Mouse (Mus musculus): ENCODE measurements around the gene Gga3.
"Not testable (repeated sequence)": the region's sequence is repeated elsewhere in the genome, so short reads cannot be mapped to it uniquely, and the experiment has no call there.

Gene Gga3

DNA sequence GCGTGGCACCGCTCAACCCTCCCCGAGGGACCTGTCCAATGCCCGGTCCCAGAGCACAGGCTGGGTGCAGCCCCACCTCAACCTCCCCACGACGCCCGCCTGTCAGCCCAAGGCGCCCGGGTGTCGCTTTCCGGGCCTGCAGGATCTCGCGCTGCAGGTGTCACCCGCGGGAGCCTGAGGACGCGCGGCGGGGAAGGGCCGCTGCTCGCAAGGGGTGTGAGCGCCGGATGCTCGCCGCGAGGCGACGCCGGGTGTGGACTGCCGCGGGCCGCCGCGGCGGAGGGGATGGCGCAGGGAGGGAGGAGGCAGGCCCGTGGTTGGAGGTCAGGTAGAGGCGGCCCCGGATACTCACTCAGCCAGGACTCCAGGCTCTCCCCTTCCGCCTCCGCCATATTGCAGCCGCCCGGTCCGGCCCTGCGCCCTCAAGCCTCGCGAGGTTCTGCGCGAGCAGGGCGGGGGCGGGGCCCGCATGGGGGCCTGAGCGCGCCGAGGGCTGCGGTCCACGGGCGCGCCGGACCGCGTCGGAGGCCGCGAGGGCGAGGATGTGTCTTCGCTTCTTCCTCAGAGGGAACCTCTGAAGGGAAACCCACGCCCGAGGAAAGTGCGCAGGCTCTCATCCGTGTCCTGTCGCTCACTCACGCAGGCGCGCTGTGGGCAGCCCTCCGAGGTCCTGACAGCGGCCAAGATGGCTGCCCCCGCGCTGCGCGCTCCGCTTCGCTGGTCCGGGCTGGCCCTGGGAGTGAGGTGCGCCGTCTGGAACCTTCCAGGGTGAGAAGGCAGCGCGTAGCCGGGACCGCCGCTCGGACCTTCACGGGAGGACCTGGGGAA lies at the start of gene Gga3, which contains the start of gene Mrps7:
Gene Gga3, minus strand, starts transcription at position 576 of the 828 bp plus-strand sequence.
Gene Mrps7, plus strand, starts transcription at position 450 of the 828 bp plus-strand sequence.
- peak; percentile 96 for DNase-seq (ENCODE audit: low read depth, low spot score)

GRCm38 (mm10) chr11:115653194-115653593 lies 49.3 kb upstream of the Gga3 start:
- DNase-seq (ENCODE audit: low read depth, low spot score), result no peak

DNA sequence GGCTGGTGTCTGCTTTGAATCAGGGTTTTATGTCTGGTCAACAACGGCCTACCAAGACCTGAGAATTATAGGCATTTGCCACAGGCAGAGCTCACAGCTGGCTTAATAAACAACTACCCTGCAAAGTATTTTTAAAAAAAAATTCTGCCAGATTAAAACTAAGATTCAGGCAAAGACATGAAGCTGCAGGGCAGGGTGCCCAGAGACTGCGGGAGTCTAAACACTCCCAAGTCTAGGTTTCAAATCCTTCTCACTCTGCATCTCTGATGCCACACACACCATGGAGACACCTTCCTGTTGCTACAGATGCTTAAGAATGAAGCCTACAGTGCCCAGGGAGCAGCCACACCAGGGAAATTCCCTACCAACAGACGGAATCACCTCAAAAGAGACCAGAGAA lies 47.8 kb upstream of the Gga3 start:
- DNase-seq (ENCODE audit: low read depth, low spot score), result no peak

- no peak for DNase-seq (ENCODE audit: low read depth, low spot score)
Measured at GRCm38 (mm10) chr11:115649706-115650105, 45.9 kb upstream of the Gga3 start.

DNA sequence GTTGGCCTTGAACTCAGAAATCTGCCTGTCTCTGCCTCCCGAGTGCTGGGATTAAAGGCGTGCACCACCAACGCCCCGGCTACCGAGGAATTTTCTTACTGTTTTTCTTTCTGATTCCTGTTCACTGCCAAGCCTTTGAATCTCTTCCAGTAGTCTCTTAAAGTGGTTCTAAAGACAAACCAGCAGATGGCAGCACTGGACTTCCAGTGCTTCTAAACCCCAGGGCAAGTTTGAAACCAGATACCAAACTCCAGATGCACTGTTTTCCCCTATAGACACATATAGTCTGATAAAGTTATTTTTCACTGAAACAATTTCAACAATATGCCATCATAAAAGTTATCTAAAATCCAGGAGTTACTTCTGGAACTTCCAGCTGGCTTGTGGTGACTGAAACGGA lies 43.6 kb upstream of the Gga3 start:
- DNase-seq (ENCODE audit: low read depth, low spot score), result peak; percentile 84

GRCm38 (mm10) chr11:115646439-115646838 lies 42.6 kb upstream of the Gga3 start:
- peak; percentile 69 for DNase-seq (ENCODE audit: low read depth, low spot score)

DNA sequence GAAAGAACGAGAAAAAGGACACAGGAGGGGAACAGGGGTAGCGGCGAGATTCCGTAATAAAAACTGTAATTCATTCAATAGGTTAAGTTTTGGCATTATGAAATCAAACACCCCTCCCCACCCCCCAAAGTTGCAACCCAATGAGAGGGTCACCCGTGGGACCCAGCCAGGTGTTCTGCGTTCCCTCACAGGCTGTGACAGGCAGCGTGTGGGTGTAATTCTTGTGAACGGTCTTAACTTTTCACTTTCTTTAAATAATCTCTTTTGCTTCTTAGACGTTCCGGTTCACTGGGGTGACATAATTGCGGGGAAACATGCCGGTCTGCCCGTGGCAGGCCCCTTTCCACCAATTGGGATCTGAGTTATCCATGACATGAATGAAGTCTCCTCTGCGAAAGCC lies 41.6 kb upstream of the Gga3 start:
- DNase-seq (ENCODE audit: low read depth, low spot score), result not testable (repeated sequence)

DNA sequence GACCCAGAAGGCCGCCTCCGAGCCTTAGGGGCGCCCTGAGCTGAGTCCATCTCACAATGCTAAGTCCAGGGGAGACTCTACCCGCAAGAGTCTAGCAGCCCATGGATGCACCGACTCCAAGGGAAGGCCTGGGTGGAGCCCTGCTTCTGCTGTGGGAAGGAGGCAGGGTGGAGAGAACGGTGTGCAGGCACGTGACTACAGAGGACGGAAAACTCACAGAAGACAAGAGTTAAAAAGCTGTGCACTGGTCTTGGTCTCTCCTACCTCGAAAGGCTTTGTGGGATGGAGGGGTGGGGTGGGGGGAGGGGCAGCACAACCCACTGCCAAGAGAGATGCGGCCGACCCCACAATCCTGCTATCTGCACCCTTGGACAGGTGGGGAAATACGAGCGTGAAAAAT lies 40.5 kb upstream of the Gga3 start:
- DNase-seq (ENCODE audit: low read depth, low spot score), result no peak

GRCm38 (mm10) chr11:115643265-115643664 lies 39.4 kb upstream of the Gga3 start:
- DNase-seq (ENCODE audit: low read depth, low spot score), result peak; percentile 87

DNA sequence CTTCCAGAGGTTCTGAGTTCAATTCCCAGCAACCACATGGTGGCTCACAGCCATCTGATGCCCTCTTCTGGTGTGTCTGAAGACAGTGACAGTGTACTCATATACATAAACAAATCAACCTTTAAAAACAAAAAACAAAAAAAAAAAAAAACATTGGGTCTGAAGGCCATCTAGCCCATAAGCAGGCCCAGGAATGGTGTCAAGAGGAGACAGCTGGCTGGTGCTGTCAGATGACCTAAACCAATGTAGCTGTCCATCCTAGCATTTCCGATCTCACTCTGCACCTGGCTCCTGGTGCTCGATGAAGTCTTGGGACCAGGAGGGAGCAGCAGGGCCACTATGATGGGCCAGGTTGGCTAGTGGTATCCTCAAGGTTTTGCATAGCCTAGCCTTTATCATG lies 38.9 kb upstream of the Gga3 start:
- DNase-seq (ENCODE audit: low read depth, low spot score), result no peak

DNA sequence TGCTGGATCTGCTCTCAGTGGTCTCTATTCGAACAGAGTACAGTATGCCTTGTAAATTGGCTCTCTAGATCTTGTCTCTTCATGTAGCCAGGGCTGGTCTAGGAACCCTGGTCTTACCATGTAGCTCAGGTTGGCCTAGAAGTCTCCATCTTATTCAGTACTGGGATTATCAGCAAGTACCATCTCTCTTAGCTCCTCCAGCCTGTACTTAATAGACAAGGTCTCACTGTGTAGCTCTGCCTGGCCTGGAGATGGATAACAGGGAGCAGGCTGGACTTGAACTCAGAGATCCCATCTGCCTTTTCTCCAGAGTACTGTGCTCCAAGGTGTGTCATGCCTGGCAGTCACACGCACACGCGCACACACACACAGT lies 37.8 kb upstream of the Gga3 start:
- DNase-seq (ENCODE audit: low read depth, low spot score), result peak; percentile 29

GRCm38 (mm10) chr11:115640978-115641663 lies 37.3 kb upstream of the Gga3 start:
- peak; percentile 94 for DNase-seq (ENCODE audit: low read depth, low spot score)

DNA sequence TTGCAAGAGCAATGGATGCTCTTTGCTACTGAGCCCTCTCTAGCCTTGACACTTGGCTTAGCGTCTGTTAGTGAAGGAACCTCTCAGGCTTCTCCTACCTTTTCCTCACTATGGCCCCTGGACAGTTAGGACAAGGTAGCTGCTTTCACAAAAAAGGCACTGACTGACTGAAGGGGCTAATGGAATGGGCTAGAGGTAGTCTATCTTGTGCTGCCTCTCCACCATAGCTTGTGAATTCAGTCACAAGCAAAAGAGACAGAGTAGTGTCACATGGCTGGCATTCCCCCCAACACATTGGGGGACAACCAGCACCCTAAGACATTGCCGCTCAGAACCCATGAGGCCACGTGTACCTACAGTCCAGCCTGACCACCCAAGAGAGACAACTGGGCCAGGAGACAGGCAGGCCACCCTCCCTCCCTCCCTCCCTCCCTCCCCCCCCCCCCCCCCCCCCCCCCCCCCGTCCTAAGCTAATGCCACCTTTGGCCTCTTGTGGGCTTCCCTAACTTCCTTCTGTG lies 36.5 kb upstream of the Gga3 start:
- peak; percentile 38 for DNase-seq (ENCODE audit: low read depth, low spot score)

DNA sequence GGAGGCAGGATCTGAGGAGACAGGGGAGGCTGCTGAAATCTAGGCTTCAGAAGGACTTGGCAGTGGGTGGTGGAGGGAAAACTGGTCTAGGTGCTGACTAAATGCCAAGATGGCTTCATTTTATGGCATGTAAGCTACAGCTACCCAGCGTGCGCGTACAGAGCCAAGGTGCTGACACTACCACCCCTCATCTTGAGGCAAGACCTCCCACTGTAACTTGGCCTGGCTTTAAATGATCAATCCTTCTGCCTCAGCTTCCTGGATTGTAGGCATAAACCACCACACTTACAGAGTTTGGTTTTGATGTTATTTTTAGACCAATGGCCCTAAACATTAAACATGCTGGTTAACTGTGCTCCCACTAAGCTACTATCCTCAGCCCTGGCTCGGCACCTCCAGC lies 35.7 kb upstream of the Gga3 start:
- no peak for DNase-seq (ENCODE audit: low read depth, low spot score)

DNA sequence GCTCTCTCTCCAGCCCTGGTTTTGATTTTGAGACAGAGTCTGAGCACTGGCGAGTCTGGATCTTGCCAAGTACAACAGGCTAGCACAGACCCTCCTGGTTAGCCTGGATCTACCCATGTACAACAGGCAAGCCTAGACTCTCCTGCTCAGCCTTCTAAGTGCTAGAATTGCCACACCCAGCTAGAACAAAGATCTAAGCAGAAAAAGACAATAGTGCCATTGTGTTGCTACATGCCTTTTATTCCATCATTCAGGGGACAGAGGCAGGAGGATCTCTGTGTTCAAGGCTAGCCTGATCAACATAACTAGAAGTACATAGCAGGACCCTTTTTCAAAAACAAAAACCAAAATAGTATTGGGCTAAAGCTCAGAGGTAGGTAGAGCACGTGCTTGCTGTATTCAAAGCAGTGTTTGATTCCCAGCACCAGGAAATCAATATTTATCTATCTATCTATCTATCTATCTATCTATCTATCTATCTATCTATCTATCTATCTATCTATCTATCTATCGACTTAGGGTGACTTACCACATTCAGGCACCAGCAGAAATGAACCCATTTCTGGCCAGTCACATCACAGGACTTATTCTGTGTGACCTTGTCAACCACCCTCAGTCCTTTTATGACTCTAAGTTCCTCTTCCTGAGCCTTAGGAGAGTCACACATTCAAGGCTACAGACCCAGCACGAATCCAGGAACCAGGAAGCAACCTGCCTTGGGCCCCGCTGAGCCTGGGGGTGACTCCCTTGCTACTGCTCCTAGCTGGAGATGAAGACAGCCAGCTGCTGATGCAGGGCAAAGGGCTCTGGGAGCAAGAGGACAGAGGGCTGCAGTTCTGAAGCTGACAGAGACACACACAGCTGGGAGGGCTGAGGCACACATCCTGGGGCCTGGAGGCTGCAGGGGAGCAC lies 34.9 kb upstream of the Gga3 start:
- peak; percentile 49 for DNase-seq (ENCODE audit: low read depth, low spot score)

DNA sequence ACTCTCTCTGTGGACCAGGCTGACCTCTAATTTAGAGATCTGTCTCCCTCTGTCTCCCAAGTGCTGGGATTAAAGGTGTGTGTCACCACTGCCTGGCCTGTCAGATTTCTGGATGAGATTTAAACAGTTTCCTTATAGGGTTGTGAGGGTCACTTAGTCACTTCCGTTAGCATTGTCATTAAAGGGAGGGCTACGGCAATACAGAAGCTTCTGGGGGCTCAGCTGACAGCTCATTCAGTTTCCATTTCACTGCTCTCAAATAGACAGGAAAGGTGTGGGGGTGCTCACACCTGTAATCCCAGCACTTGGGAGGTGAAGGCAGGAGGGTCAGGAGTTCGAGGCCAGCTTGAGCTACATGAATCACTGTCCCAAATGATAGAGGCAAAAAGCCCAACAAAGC lies 33.1 kb upstream of the Gga3 start:
- no peak for DNase-seq (ENCODE audit: low read depth, low spot score)

DNA sequence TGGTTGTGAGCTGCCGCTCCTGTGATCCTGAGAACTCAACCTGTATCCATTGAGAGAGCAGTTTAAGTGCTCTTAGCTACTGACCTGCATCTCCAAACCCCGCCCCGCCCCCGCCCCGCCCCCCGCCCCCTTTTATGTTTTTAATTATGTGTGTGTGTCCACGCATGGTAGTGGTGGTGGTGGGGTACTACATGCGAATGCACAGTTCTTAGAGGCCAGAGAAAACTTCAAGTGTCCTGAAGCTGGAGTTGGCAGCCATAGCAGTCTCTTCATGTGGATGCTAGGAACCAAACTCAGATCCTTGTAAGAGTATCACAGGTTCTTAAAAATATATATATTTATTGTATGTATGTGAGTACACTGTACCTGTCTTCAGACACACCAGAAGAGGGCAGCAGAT lies 31.6 kb upstream of the Gga3 start:
- no peak for DNase-seq (ENCODE audit: low read depth, low spot score)

- no peak for DNase-seq (ENCODE audit: low read depth, low spot score)
Measured at GRCm38 (mm10) chr11:115635041-115635440, 31.2 kb upstream of the Gga3 start.

GRCm38 (mm10) chr11:115634109-115634508 lies 30.3 kb upstream of the Gga3 start:
- no peak for DNase-seq (ENCODE audit: low read depth, low spot score)

DNA sequence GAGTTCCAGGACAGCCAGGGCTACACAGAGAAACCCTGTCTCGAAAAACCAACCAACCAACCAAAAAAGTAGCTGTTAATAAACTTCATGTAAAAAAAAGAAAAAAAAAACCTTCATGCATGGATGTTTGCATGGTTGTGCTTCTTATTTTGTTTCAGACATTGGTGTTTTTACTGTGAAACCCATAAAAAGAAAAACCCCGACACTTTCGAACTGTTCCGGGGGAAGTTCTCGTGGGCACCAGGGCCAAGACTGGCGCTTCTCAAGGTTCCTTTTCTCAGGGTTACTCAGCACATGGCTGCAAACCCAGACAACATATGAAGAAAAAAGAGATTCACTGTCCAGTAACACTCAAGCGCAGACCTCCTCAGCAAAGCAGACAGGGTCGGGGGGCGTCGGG lies 29.0 kb upstream of the Gga3 start:
- DNase-seq (ENCODE audit: low read depth, low spot score), result peak; percentile 40

DNA sequence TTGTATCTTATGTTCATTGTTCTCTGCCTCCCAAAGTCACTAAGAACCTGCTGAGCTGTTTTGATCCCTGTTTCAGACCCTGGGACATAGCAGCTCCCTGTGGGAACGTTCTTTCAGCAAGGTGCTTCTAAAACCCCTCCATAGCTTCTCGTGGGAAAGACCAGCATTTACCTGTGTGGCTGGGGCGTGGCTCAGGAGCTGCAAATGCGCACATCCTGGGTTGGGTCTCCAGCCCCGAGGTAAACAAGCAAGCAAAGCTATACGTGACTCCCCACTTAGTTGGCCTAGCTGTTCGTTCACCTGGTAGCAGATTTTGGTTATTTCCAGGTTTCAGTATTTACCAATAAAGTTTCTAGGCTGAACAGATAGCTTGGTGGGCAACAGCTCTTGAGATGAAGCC lies 28.4 kb upstream of the Gga3 start:
- DNase-seq (ENCODE audit: low read depth, low spot score), result peak; percentile 76

GRCm38 (mm10) chr11:115631505-115631890 lies 27.6 kb upstream of the Gga3 start:
- peak; percentile 53 for DNase-seq (ENCODE audit: low read depth, low spot score)

Measured in CD4-positive helper T cell, adult 2 months (primary cell).